Mouse (Mus musculus) stomach, postnatal 0 days (tissue): ENCODE results near the gene Sik3.

Experiments
- CTCF ChIP-seq: IDR thresholded peaks from 2 replicates; pipeline ENCODE4 v1.5.1; 2016; ENCODE audit warnings: antibody characterized with exemption, low read depth, mild to moderate bottlenecking, moderate library complexity
- EP300 ChIP-seq: optimal IDR thresholded peaks from 2 replicates; pipeline ENCODE3; 2016; ENCODE audit warnings: antibody characterized with exemption

- TF ChIP-seq EP300 (no peak), CTCF (no peak)
Observed at GRCm38 (mm10) chr9:46061696-46062425, 49.2 kb downstream of the Sik3 start.
